Mouse (Mus musculus) megakaryocyte, embryonic 14.5 days (primary cell): ENCODE results near the gene Lrpap1. TPM values are rescaled to one million over a fixed set of nuclear protein-coding genes. Genes with fewer than 3 reads are reported as not detected.
A peak's percentile ranks its signal among the peaks of the same experiment; 100 is the strongest.

ENCODE experiments used
- H3K27me3 ChIP-seq: replicated peaks from 2 replicates; pipeline ENCODE3; 2012; ENCODE audit warnings: inconsistent platforms
- H3K36me3 ChIP-seq: replicated peaks from 2 replicates; pipeline ENCODE3; 2012; ENCODE audit warnings: low read length, inconsistent platforms, mixed read lengths
- H3K4me1 ChIP-seq: 2 replicates; pipeline ENCODE4 v1.6.1; 2012; ENCODE audit warnings: inconsistent platforms
- H3K4me3 ChIP-seq: replicated peaks from 2 replicates; pipeline ENCODE3; 2012; ENCODE audit warnings: moderate library complexity, mild to moderate bottlenecking, inconsistent platforms
- H3K9me3 ChIP-seq: 2 replicates; pipeline ENCODE4 v1.6.1; 2012; ENCODE audit warnings: inconsistent platforms
- FLI1 ChIP-seq: IDR thresholded peaks from 2 replicates; pipeline ENCODE4 v1.6.1; 2012; ENCODE audit warnings: low read length, inconsistent platforms, mixed read lengths
- GATA1 ChIP-seq: IDR thresholded peaks from 3 replicates; pipeline ENCODE4 v1.6.1; 2012; ENCODE audit warnings: mixed read lengths, low read length, inconsistent platforms, borderline replicate concordance
- polyA plus RNA-seq: library from polyadenylated mRNA; stranded (reverse); fragments of >175 nt; gene quantifications from 2 replicates; pipeline ENCODE4 v1.2.3, GENCODE M21; 2012; ENCODE audit warnings: low replicate concordance; ENCODE audit not compliant: insufficient read depth

Lrpap1 gene
- polyA plus RNA-seq, 1 experiment: 48.7 TPM

DNA sequence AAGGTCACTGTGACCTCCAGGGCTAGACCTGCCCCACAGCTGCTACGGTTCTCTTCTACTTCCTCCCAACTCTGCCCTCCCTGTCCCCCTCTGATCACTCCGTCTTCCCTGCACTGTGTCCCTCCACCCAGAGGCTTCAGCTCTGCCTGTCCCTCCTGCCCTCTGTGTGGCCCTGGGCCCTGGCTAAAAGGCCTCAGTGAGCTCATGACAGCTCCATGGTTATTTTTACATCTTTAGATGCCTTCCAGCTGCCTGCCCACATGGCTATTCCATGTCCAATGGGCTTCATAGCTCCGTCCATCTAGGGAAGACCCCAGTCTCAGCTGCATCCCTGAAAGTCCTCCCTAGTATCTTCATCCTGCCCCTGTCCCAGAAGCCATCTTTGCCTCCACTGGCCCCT, 45.5 kb downstream of the Lrpap1 start:
- H3K4me1 ChIP-seq: peaks cover 55% of the 10 kb centered on the region
- H3K36me3 ChIP-seq: no peaks in the 10 kb centered on the region
- H3K27me3 ChIP-seq: peaks cover 96% of the 10 kb centered on the region
- H3K4me3 ChIP-seq: no peak overlapping the region
- no peak for TF ChIP-seq FLI1
- no peak for TF ChIP-seq GATA1
- H3K9me3 ChIP-seq: peaks cover 10% of the 10 kb centered on the region

- Histone ChIP-seq H3K9me3 (peaks cover 9% of the 10 kb centered on the region), H3K4me3 (peak overlapping the region; percentile 23), H3K36me3 (no peaks in the 10 kb centered on the region), H3K27me3 (peaks cover 96% of the 10 kb centered on the region), H3K4me1 (peaks cover 67% of the 10 kb centered on the region)
- TF ChIP-seq FLI1: no peak
- TF ChIP-seq GATA1: no peak
Observed at GRCm38 (mm10) chr5:35058216-35058615, 47.4 kb downstream of the Lrpap1 start.

DNA sequence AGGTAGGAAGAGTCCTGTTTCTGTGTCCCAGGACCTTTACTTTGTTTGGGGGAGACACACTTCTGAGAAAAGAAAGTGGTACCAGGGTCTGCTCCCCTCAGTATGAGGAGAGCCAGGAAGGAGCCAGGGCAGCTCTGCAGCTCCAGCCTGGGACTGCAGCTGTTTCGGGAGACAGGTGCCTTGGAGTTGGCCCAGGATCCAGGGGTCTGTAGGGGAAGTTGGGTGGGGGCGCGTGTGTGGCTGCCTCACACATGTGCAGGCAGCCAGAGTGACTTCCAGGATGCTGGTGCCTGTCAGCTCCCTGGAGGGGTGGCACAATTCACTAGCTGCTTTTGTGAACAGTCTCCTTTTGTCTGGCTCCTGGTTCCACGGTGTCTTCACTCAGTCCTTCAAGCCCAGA, 48.0 kb downstream of the Lrpap1 start:
- Histone ChIP-seq H3K36me3 (no peaks in the 10 kb centered on the region), H3K27me3 (peaks cover 92% of the 10 kb centered on the region), H3K4me1 (peaks cover 63% of the 10 kb centered on the region), H3K4me3 (peak overlapping the region; percentile 92), H3K9me3 (0 out of 2 replicates have a peak, but pooled peaks cover 3% of the 10 kb centered on the region)
- TF ChIP-seq FLI1 (no peak), GATA1 (no peak)

GRCm38 (mm10) chr5:35056604-35057432, 48.7 kb downstream of the Lrpap1 start, which contains the start of gene Dok7:
Gene Dok7 (plus strand): TSS chr5:35056766.
- Histone ChIP-seq H3K27me3 (peaks cover 87% of the 10 kb centered on the region), H3K4me1 (peaks cover 56% of the 10 kb centered on the region), H3K9me3 (no peaks in the 10 kb centered on the region), H3K36me3 (no peaks in the 10 kb centered on the region), H3K4me3 (peak within 1 kb of the TSS; percentile 92)
- TF ChIP-seq GATA1 (no peak), FLI1 (no peak)

DNA sequence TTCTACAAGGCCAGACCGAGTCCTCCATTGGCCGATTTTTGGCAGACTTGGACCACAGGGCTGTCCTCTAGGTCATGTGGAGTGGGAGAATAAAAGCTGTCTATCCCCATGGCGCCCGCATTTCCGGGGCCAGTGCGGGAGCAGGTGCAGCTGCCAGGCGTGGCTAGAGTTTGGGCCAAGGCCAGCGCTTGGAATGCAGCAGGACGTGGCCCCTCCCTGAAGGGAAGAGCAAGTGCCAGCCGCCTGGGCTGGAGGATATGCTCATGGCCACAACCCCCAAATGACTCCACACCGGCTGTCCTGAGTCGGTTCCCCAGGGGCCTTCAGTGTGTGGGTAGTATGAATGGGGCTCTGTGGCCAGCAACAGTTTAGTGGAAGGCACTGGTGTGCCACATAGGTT, 50.5 kb downstream of the Lrpap1 start:
- H3K4me3 ChIP-seq: no peak overlapping the region
- no peak for TF ChIP-seq GATA1
- no peak for TF ChIP-seq FLI1
- peaks cover 83% of the 10 kb centered on the region for H3K27me3 ChIP-seq

GRCm38 (mm10) chr5:35054628-35055027, 50.9 kb downstream of the Lrpap1 start:
- Histone ChIP-seq H3K27me3 (peaks cover 81% of the 10 kb centered on the region), H3K36me3 (no peaks in the 10 kb centered on the region), H3K9me3 (no peaks in the 10 kb centered on the region), H3K4me1 (peaks cover 51% of the 10 kb centered on the region), H3K4me3 (peak overlapping the region; percentile 69)
- TF ChIP-seq GATA1 (no peak), FLI1 (no peak)

More for the DNA sequence above, 50.5 kb downstream of the Lrpap1 start:
- H3K9me3 ChIP-seq: no peaks in the 10 kb centered on the region
- no peaks in the 10 kb centered on the region for H3K36me3 ChIP-seq
- peaks cover 51% of the 10 kb centered on the region for H3K4me1 ChIP-seq

GRCm38 (mm10) chr5:35050541-35050940, 55.0 kb downstream of the Lrpap1 start:
- H3K4me3 ChIP-seq: no peak overlapping the region
- H3K4me1 ChIP-seq: peaks cover 33% of the 10 kb centered on the region
- peaks cover 29% of the 10 kb centered on the region for H3K36me3 ChIP-seq
- peaks cover 62% of the 10 kb centered on the region for H3K27me3 ChIP-seq
- H3K9me3 ChIP-seq: no peaks in the 10 kb centered on the region
- TF ChIP-seq FLI1 (no peak), GATA1 (no peak)

DNA sequence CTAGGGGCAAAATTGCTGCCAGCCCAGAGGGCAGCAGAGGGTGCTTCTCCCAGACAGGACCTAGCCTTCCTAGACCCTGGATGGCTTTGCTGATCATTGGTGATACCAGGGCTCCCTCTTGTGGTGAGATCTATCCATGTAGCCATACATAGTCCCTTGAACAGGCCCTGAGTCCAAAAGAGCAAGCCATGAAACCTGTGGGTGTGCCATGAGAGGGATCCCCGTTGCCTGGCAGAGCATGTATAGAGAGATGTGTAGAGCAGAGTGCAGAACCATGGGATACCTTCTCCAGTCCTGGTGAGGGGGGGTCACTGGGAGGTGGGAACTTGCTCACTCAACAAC, 62.5 kb downstream of the Lrpap1 start:
- no peak overlapping the region for H3K4me3 ChIP-seq
- peaks cover 90% of the 10 kb centered on the region for H3K36me3 ChIP-seq
- peaks cover 22% of the 10 kb centered on the region for H3K27me3 ChIP-seq

DNA sequence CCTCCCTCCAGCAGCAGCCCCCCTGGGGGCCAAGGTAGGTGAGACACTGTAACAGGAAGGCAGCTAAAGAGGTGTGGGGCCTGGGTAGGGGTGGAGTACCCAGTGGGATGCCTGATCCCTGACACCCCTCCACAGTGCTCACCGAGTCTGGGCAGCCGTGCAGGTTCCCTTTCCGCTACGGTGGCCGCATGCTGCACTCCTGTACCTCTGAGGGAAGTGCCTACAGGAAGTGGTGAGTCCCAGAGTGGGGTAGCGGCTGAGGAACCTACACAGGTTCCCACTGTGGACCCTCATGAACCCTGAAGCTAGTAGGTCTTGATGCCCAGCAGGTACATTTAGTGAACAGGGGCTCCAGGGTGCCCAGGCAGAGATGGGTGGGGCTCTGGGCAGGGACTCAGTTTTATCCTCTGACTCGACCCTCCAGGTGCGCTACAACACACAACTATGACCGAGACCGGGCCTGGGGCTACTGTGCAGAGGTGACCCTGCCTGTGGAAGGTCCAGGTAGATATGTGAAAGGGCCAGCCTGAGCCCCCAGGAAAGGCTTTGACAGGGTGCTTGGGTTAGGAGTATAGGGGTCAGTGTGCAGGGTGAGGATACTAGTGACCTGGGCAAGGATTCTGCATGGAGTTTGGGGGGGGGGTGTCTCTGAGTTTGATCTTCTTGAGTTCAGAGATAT, 63.0 kb downstream of the Lrpap1 start:
- H3K27me3 ChIP-seq: peaks cover 21% of the 10 kb centered on the region
- H3K4me1 ChIP-seq: peaks cover 81% of the 10 kb centered on the region
- peak overlapping the region; percentile 62 for H3K4me3 ChIP-seq
- peaks cover 90% of the 10 kb centered on the region for H3K36me3 ChIP-seq
- TF ChIP-seq GATA1: no peak
- TF ChIP-seq FLI1: no peak
- H3K9me3 ChIP-seq: no peaks in the 10 kb centered on the region

More for the DNA sequence above, 62.5 kb downstream of the Lrpap1 start:
- Histone ChIP-seq H3K9me3 (no peaks in the 10 kb centered on the region), H3K4me1 (peaks cover 75% of the 10 kb centered on the region)
- TF ChIP-seq GATA1 (no peak), FLI1 (no peak)

Other genes with a start within 250 kb of the Lrpap1 start
- 15.3 and 26.3 TPM in 2 replicates for gene Msantd1, start 197.8 kb downstream of the Lrpap1 start, polyA plus RNA-seq
- gene Rgs12, start 156.3 kb downstream of the Lrpap1 start, polyA plus RNA-seq: 37.1 and 38.7 TPM in 2 replicates
- gene Hgfac, start 64.3 kb downstream of the Lrpap1 start, polyA plus RNA-seq: 11.0 and 19.7 TPM in 2 replicates
- 1.1 and 4.5 TPM in 2 replicates for gene Dok7, start 49.0 kb downstream of the Lrpap1 start, polyA plus RNA-seq
- gene Adra2c, start 172.6 kb upstream of the Lrpap1 start, polyA plus RNA-seq: 0.35 TPM in 1 of 2 replicates, not detected in the other